ENCODE assay signal across 8 mouse cellular contexts in the genomic region with DNA sequence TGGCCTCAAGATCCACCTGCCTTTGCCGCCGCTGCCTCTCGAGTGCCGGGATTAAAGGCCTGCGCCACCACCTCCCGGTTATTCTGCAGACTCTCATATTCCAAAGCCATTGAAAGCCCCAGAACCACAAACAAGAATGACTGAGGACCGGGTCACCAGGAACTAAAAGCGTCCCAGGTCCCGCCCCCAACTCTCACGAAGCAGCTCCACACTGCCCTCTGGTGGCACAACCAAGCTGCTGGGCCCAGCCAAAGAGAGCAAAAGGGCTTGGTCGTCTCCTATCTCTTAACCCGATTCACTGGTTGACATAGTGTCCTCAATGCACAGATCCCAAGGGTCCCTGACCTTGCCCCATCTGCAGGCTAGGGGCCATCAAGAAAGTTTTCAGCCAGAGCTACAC. TPM values are rescaled to one million over a fixed set of nuclear protein-coding genes. Genes with fewer than 3 reads are reported as not detected.
DNase-seq lines count a peak whose midpoint lies in the region; ATAC-seq and TF ChIP-seq lines count a peak whose summit lies in the region.

No protein-coding gene starts in this region.

- peak; percentile 41; the same call in 1 of the 2 replicates for TF ChIP-seq EP300 in lung, postnatal 0 days (IDR thresholded peaks at IDR 0.05)

- ATAC-seq in frontal cortex, adult (ENCODE audit: low TSS enrichment) = 0 out of 2 replicates have a peak, but pooled peaks have one; percentile 31
- ATAC-seq in hindbrain, embryonic 12.5 days (ENCODE audit: low FRiP score) = no peak
- peak; percentile 57 for ATAC-seq in lung, postnatal 0 days

- H3K9ac ChIP-seq in hindbrain, embryonic 12.5 days = no peak overlapping the region
- no peak overlapping the region for H3K9ac ChIP-seq in lung, postnatal 0 days (replicated peaks; ENCODE audit: low read depth)

- peaks cover 36% of the 10 kb centered on the region for H3K4me1 ChIP-seq in hindbrain, embryonic 12.5 days
- peaks cover 21% of the 10 kb centered on the region for H3K4me1 ChIP-seq in lung, postnatal 0 days (ENCODE audit: insufficient read depth, low read depth, low read length)
- peaks cover 22% of the 10 kb centered on the region for H3K4me1 ChIP-seq in thymus, adult 2 months (replicated peaks; ENCODE audit: control insufficient read depth, insufficient read depth, low read length)

- H3K36me3 ChIP-seq in hindbrain, embryonic 12.5 days = no peaks in the 10 kb centered on the region
- H3K36me3 ChIP-seq in lung, postnatal 0 days (ENCODE audit: insufficient read depth, low read length) = no peaks in the 10 kb centered on the region
- H3K36me3 ChIP-seq in thymus, adult 2 months (ENCODE audit: control insufficient read depth, insufficient read depth, low read length) = no peaks in the 10 kb centered on the region

- no peak overlapping the region for H3K27ac ChIP-seq in hindbrain, embryonic 12.5 days
- peak overlapping the region; percentile 84 for H3K27ac ChIP-seq in lung, postnatal 0 days (ENCODE audit: low read length)
- no peak overlapping the region for H3K27ac ChIP-seq in thymus, adult 2 months (ENCODE audit: control insufficient read depth, insufficient read depth, low read length)

- TF ChIP-seq POLR2A in thymus, adult 2 months (IDR thresholded peaks at IDR 0.05; ENCODE audit: control insufficient read depth, extremely low read depth, insufficient read depth, low read length, poor library complexity) = 0 out of 2 replicates have a peak, but pooled peaks have one; percentile 20

- peak; percentile 97 for TF ChIP-seq CTCF in lung, postnatal 0 days (IDR thresholded peaks at IDR 0.05)
- TF ChIP-seq CTCF in thymus, adult 2 months (IDR thresholded peaks at IDR 0.05; ENCODE audit: borderline replicate concordance, control insufficient read depth, extremely low read depth, insufficient read depth, low read length, poor library complexity) = peak; percentile 89

- peak overlapping the region; percentile 25 for H3K4me3 ChIP-seq in hindbrain, embryonic 12.5 days
- H3K4me3 ChIP-seq in lung, postnatal 0 days (ENCODE audit: low read depth, low read length) = 0 out of 2 replicates have a peak overlapping the region, but pooled peaks have one; percentile 17
- H3K4me3 ChIP-seq in thymus, adult 2 months (ENCODE audit: control insufficient read depth, insufficient read depth, low read length) = peak overlapping the region; percentile 39

- peaks cover 62% of the 10 kb centered on the region for H3K27me3 ChIP-seq in hindbrain, embryonic 12.5 days
- H3K27me3 ChIP-seq in lung, postnatal 0 days (replicated peaks; ENCODE audit: insufficient read depth, low read length) = peaks cover 32% of the 10 kb centered on the region
- peaks cover 21% of the 10 kb centered on the region for H3K27me3 ChIP-seq in thymus, adult 2 months (ENCODE audit: control insufficient read depth, insufficient read depth, low read length)

- H3K4me2 ChIP-seq in hindbrain, embryonic 12.5 days (replicated peaks) = peak overlapping the region; percentile 52
- H3K4me2 ChIP-seq in lung, postnatal 0 days (replicated peaks; ENCODE audit: low read depth, low read length) = peak overlapping the region; percentile 54

- under 1% methylated on average over 12 of the region's 12 CpGs for WGBS in hindbrain, embryonic 12.5 days
- WGBS in lung, postnatal 0 days = 3% methylated on average over 12 of the region's 12 CpGs
- 3% methylated on average over 12 of the region's 12 CpGs for WGBS in thymus, adult 2 months

- DNase-seq in MEL-GATA-1-ER (ENCODE audit: extremely low read depth, low read depth) = peak; percentile 64
- DNase-seq in cerebellum, adult 9-10 months = peak; percentile 88
- DNase-seq in layer of hippocampus, adult 9-11 months = peak; percentile 73
- peak; percentile 92 for DNase-seq in lung, postnatal 0 days (ENCODE audit: low spot score)
- peak; percentile 62 for DNase-seq in ovary, adult 18-20 months (ENCODE audit: low spot score)
- peak; percentile 89 for DNase-seq in thymus, adult 2 months

- H3K9me3 ChIP-seq in hindbrain, embryonic 12.5 days (replicated peaks) = no peaks in the 10 kb centered on the region
- no peaks in the 10 kb centered on the region for H3K9me3 ChIP-seq in lung, postnatal 0 days (ENCODE audit: low read length)

RNA-seq across cellular contexts. Expression of gene Trnp1, which starts 3.9 kb away (rescaled TPM):
- 4.3 and 4.8 TPM in 2 replicates for polyA plus RNA-seq in hindbrain, embryonic 12.5 days (2016; fragmentation: Nextera tagmentation; extraction: Ambion mirVana)
- polyA plus RNA-seq in lung, postnatal 0 days (2015; fragmentation: Nextera tagmentation; extraction: Ambion mirVana) = 1.1 and 1.4 TPM in 2 replicates
- polyA plus RNA-seq in thymus, adult 2 months (2012; rRNA removed) = 0.75 and 1.5 TPM in 2 replicates

RNA-seq across cellular contexts. Expression of gene Tent5b, which starts 14.5 kb away (rescaled TPM):
- 1.0 and 1.5 TPM in 2 replicates for polyA plus RNA-seq in hindbrain, embryonic 12.5 days (2016; fragmentation: Nextera tagmentation; extraction: Ambion mirVana)
- 11.0 and 19.1 TPM in 2 replicates for polyA plus RNA-seq in lung, postnatal 0 days (2015; fragmentation: Nextera tagmentation; extraction: Ambion mirVana)
- polyA plus RNA-seq in thymus, adult 2 months (2012; rRNA removed) = 0.40 and 0.86 TPM in 2 replicates

RNA-seq across cellular contexts. Expression of gene Kdf1, which starts 24.3 kb away (rescaled TPM):
- polyA plus RNA-seq in hindbrain, embryonic 12.5 days (2016; fragmentation: Nextera tagmentation; extraction: Ambion mirVana) = 1.4 and 4.0 TPM in 2 replicates
- 24.8 TPM in 2 replicates for polyA plus RNA-seq in lung, postnatal 0 days (2015; fragmentation: Nextera tagmentation; extraction: Ambion mirVana)
- 6.9 and 7.7 TPM in 2 replicates for polyA plus RNA-seq in thymus, adult 2 months (2012; rRNA removed)

RNA-seq across cellular contexts. Expression of gene Nudc, which starts 51.4 kb away (rescaled TPM):
- 326 and 340 TPM in 2 replicates for polyA plus RNA-seq in hindbrain, embryonic 12.5 days (2016; fragmentation: Nextera tagmentation; extraction: Ambion mirVana)
- 130 and 154 TPM in 2 replicates for polyA plus RNA-seq in lung, postnatal 0 days (2015; fragmentation: Nextera tagmentation; extraction: Ambion mirVana)
- polyA plus RNA-seq in thymus, adult 2 months (2012; rRNA removed) = 51.9 and 61.3 TPM in 2 replicates

RNA-seq across cellular contexts. Expression of gene Nr0b2, which starts 58.7 kb away (rescaled TPM):
- not detected in 2 replicates for polyA plus RNA-seq in hindbrain, embryonic 12.5 days (2016; fragmentation: Nextera tagmentation; extraction: Ambion mirVana)
- 0.37 and 0.39 TPM in 2 replicates for polyA plus RNA-seq in lung, postnatal 0 days (2015; fragmentation: Nextera tagmentation; extraction: Ambion mirVana)
- 2.4 TPM in 1 of 2 replicates, not detected in the other for polyA plus RNA-seq in thymus, adult 2 months (2012; rRNA removed)
